Mouse (Mus musculus) myocyte (in vitro differentiated cells): ENCODE measurements around the gene Adam11.

Experiments
- MYOG ChIP-seq, 3 experiments: IDR thresholded peaks; one replicate each; pipeline ENCODE4 v1.6.1; 2011; ENCODE audit warnings: control low read depth in 2 of 3, low read depth in 2 of 3, mild to moderate bottlenecking in 2 of 3; ENCODE audit not compliant: insufficient read length in 2 of 3, control insufficient read depth in 1 of 3, insufficient read depth in 1 of 3
- POLR2A ChIP-seq: IDR thresholded peaks from one replicate; pipeline ENCODE4 v1.6.1; 2011; ENCODE audit warnings: low read depth, mild to moderate bottlenecking, control low read depth, moderate library complexity; ENCODE audit not compliant: insufficient read length
- POLR2AphosphoS2 ChIP-seq: IDR thresholded peaks from one replicate; pipeline ENCODE4 v1.6.1; 2011; ENCODE audit warnings: low read depth, control low read depth; ENCODE audit not compliant: insufficient read length
- SRF ChIP-seq: IDR thresholded peaks from one replicate; pipeline ENCODE4 v1.6.1; 2011; ENCODE audit warnings: low read depth; ENCODE audit not compliant: control insufficient read depth, insufficient read length

- TF ChIP-seq MYOG (IDR thresholded peaks at IDR 0.05; ENCODE audit: control insufficient read depth in 1 of 3, insufficient read depth in 1 of 3, insufficient read length in 2 of 3, low read depth in 2 of 3) (no peak), SRF (no peak), POLR2A (no peak), POLR2AphosphoS2 (no peak)
Observed at GRCm38 (mm10) chr11:102781523-102781922, 20.3 kb downstream of the Adam11 start.
